Mouse (Mus musculus): ENCODE data around the gene Dpyd.

- TF ChIP-seq CTCF (IDR thresholded peaks at IDR 0.05; ENCODE audit: borderline replicate concordance, insufficient read depth, low read depth, low read length): no peak
- TF ChIP-seq POLR2A (IDR thresholded peaks at IDR 0.05; ENCODE audit: borderline replicate concordance, insufficient read depth, low read length): no peak
Measured at GRCm38 (mm10) chr3:119431339-119431738, 869.4 kb downstream of the Dpyd start.

All from cerebellum, adult 2 months (tissue).